Mouse (Mus musculus): ENCODE data around the gene Taf4. TPM values are rescaled to one million over a fixed set of nuclear protein-coding genes. Genes with fewer than 3 reads are reported as not detected.

Taf4 gene
- total RNA-seq, 2 experiments from 2014 or later = 18.7 to 19.0 TPM

GRCm38 (mm10) chr2:179865097-179865496 is 111.3 kb downstream of the Taf4 start:
- DNase-seq (ENCODE audit: low spot score in 2 of 2) = no peak

- no peak for DNase-seq (ENCODE audit: low spot score in 2 of 2)
Measured at GRCm38 (mm10) chr2:179863266-179863665, 113.2 kb downstream of the Taf4 start.

GRCm38 (mm10) chr2:179862676-179863075 is 113.8 kb downstream of the Taf4 start:
- DNase-seq (ENCODE audit: low spot score in 2 of 2) = no peak

Other genes starting within 250 kb of the Taf4 start
- gene Lsm14b, start 48.3 kb upstream of the Taf4 start, total RNA-seq (2021) = 100 to 1,000 TPM; 129 to 134 TPM
- gene Psma7, start 65.8 kb upstream of the Taf4 start, total RNA-seq (2021) = 100 to 1,000 TPM; 215 to 226 TPM
- 10 to 100 TPM; 38.0 to 40.6 TPM for gene Ss18l1, start 65.9 kb upstream of the Taf4 start, total RNA-seq (2021)
- gene Mtg2, start 93.9 kb upstream of the Taf4 start, total RNA-seq (2021) = 10 to 100 TPM; 15.0 to 17.7 TPM
- 10 to 100 TPM; 15.3 to 16.2 TPM for gene Hrh3, start 127.8 kb upstream of the Taf4 start, total RNA-seq (2021)
- 10 to 100 TPM; 53.2 to 54.4 TPM for gene Osbpl2, start 142.7 kb upstream of the Taf4 start, total RNA-seq (2021)
- 100 to 1,000 TPM; 107 to 117 TPM for gene Adrm1, start 194.8 kb upstream of the Taf4 start, total RNA-seq (2021)
- 1 to 10 TPM; 8.1 to 9.6 TPM for gene Lama5, start 249.2 kb upstream of the Taf4 start, total RNA-seq (2021)

All from layer of hippocampus, postnatal 10 days (tissue).